Mouse (Mus musculus) kidney, embryonic 14.5 days (tissue): Measurements from ENCODE around the gene Zfp628. TPM values are rescaled to one million over a fixed set of nuclear protein-coding genes. Genes with fewer than 3 reads are reported as not detected.

Source experiments
- ATAC-seq: fragments of 200-750 bp; cut with Nextera tagmentation; 2 replicates; pipeline ENCODE4 v1.8.0; 2017; ENCODE audit warnings: moderate number of reproducible peaks, mild to moderate bottlenecking, moderate TSS enrichment, moderate library complexity; ENCODE audit not compliant: low FRiP score, low TSS enrichment
- H3K27ac ChIP-seq: fragments of 300-500 bp; sonication (generic); 2 replicates; pipeline ENCODE4 v1.5.1; 2014; ENCODE audit warnings: low read depth, mild to moderate bottlenecking, low read length, moderate library complexity, mixed read lengths
- H3K27me3 ChIP-seq: fragments of 300-500 bp; sonication (generic); 2 replicates; pipeline ENCODE4 v1.6.1; 2014; ENCODE audit warnings: mild to moderate bottlenecking, low read length; ENCODE audit not compliant: control insufficient read depth, insufficient read depth
- H3K36me3 ChIP-seq: fragments of 300-500 bp; sonication (generic); 2 replicates; pipeline ENCODE4 v1.6.1; 2014; ENCODE audit warnings: low read length, mixed read lengths; ENCODE audit not compliant: control insufficient read depth, insufficient read depth
- H3K4me1 ChIP-seq: fragments of 300-500 bp; sonication (generic); 2 replicates; pipeline ENCODE4 v1.6.1; 2014; ENCODE audit warnings: low read length, mixed read lengths; ENCODE audit not compliant: control insufficient read depth, insufficient read depth
- H3K4me2 ChIP-seq: fragments of 300-500 bp; sonication (generic); replicated peaks from 2 replicates; pipeline ENCODE4 v1.6.1; 2014; ENCODE audit warnings: low read depth, mild to moderate bottlenecking, low read length
- H3K4me3 ChIP-seq: fragments of 300-500 bp; sonication (generic); 2 replicates; pipeline ENCODE4 v1.5.1; 2014; ENCODE audit warnings: mild to moderate bottlenecking, low read length
- H3K9ac ChIP-seq: fragments of 300-500 bp; sonication (generic); 2 replicates; pipeline ENCODE4 v1.6.1; 2014; ENCODE audit warnings: low read depth, mild to moderate bottlenecking, low read length, moderate library complexity
- H3K9me3 ChIP-seq: fragments of 300-500 bp; sonication (generic); 2 replicates; pipeline ENCODE4 v1.6.1; 2016; ENCODE audit warnings: low read length; ENCODE audit not compliant: control insufficient read depth
- WGBS: fragments of 180-500 bp; shearing (Covaris S2); extraction: QIAGEN DNeasy Blood & Tissue Kit; methylation state at CpG from one replicate; pipeline ENCODE4 v1.1.7; 2014; 5-methylcytosine and 5-hydroxymethylcytosine counted together
- polyA plus RNA-seq: library from polyadenylated mRNA; unstranded; fragments of >200 nt; fragmentation: Nextera tagmentation; extraction: Ambion mirVana; gene quantifications from 2 replicates; pipeline ENCODE4 v1.2.1, GENCODE M21; 2014

The Zfp628 gene
- polyA plus RNA-seq, 1 experiment from 2014 or later: 4.5 TPM

DNA sequence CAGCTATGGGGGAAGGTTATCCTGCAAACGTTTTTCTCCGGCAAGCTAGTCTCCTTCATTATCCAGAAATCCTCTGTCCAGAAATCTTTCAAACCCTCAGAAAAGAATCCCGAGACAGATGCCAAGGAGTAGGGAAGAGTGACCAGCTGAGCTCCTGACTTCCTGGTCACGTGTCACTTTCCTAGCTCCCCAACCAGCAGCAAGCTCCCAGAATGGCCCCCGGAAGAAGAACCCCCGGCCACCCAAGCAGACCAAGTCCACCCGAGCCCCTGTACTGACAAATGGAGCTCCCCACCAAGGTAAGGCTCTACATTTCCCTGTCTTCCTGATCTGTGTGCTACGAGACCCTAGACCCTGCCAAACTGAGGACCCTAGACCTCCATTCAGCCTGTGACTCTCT is 12.7 kb downstream of the Zfp628 start:
- 55% methylated on average over 8 of the region's 8 CpGs for WGBS
- no peak overlapping the region for H3K4me3 ChIP-seq
- no peak for ATAC-seq
- H3K4me1 ChIP-seq: peaks cover 45% of the 10 kb centered on the region
- no peaks in the 10 kb centered on the region for H3K9me3 ChIP-seq
- no peak overlapping the region for H3K9ac ChIP-seq
- no peaks in the 10 kb centered on the region for H3K27me3 ChIP-seq
- no peak overlapping the region for H3K4me2 ChIP-seq
- H3K27ac ChIP-seq: no peak overlapping the region
- no peaks in the 10 kb centered on the region for H3K36me3 ChIP-seq

DNA sequence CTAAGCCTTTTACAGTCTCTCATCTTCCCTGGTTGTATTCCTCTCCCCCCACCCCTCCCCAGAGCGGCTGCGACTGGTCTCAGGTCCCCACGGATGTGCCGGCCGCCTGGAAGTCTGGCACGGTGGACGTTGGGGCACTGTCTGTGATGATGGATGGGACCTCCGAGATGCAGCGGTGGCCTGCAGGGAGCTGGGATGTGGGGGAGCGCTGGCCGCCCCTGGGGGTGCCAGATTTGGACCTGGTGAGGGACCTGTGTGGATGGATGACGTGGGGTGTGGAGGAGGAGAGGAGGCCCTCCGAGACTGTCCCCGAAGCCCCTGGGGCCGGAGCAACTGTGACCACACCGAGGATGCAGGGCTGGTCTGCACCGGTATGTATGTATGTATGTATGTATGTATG is 13.3 kb downstream of the Zfp628 start:
- H3K27ac ChIP-seq: no peak overlapping the region
- 48% methylated on average over 17 of the region's 17 CpGs for WGBS
- no peak overlapping the region; the same call in 1 of the 2 replicates for H3K4me2 ChIP-seq
- peaks cover 39% of the 10 kb centered on the region for H3K4me1 ChIP-seq
- peak overlapping the region; percentile 44; the same call in 1 of the 2 replicates for H3K9ac ChIP-seq
- H3K4me3 ChIP-seq: no peak overlapping the region
- no peak for ATAC-seq
- no peaks in the 10 kb centered on the region for H3K27me3 ChIP-seq
- H3K9me3 ChIP-seq: no peaks in the 10 kb centered on the region
- no peaks in the 10 kb centered on the region for H3K36me3 ChIP-seq

DNA sequence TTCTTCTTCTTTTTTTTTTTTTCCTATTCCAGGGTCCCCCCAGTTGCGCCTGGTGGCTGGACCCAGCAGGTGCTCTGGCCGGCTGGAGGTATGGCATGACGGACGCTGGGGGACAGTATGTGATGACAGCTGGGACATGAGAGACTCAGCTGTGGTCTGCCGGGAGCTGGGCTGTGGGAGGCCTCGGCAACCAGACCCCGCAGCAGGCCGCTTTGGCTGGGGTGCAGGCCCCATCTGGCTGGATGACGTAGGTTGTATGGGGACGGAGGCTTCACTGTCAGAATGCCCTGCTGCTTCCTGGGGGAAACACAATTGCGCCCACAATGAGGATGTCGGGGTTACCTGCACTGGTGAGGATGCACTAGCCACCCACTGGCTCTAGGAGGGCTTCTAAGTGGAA is 18.1 kb downstream of the Zfp628 start:
- Histone ChIP-seq H3K4me3 (no peak overlapping the region), H3K4me2 (no peak overlapping the region), H3K36me3 (no peaks in the 10 kb centered on the region), H3K9me3 (no peaks in the 10 kb centered on the region), H3K9ac (no peak overlapping the region), H3K27ac (no peak overlapping the region), H3K27me3 (no peaks in the 10 kb centered on the region), H3K4me1 (0 out of 2 replicates have a peak, but pooled peaks cover 3% of the 10 kb centered on the region)
- no peak for ATAC-seq
- WGBS: 84% methylated on average over 12 of the region's 12 CpGs

DNA sequence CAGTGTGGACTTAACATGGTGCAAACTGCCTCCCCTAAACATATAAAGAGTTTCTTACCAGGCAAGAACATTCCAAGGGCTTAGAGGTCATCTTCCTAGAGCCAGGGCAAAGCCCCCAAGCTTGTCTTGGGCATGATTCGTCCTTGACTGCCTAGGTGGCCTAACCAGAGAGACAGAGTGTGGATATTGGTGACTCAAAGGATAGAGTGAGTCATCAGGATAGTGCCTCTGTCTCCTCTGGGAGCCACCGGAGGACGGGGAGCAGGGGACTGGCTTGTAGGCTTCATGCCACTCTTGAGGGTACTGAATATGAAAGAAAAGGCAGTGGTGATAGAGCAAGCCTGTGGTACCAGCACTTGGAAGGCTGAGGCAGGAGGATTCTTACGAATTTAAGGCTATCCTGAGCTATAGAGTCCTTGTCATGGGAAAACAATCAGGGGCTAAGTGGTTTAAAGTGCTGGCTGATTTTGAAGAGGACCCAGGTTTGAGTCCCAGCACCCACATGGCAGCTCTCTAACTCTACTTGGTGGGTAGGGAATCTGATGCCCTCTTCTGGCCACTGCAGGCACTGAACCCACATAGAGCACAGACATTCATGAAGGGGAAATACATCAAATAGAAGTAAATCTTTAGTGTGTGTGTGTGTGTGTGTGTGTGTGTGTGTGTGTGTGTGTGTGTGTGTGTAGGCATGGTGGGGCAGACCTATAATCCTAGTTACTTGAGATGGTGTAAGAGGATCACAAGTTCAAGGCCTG is 19.3 kb downstream of the Zfp628 start:
- Histone ChIP-seq H3K36me3 (no peaks in the 10 kb centered on the region), H3K4me1 (no peaks in the 10 kb centered on the region), H3K27ac (no peak overlapping the region), H3K9ac (no peak overlapping the region), H3K4me2 (no peak overlapping the region), H3K9me3 (no peaks in the 10 kb centered on the region), H3K27me3 (no peaks in the 10 kb centered on the region), H3K4me3 (no peak overlapping the region)
- ATAC-seq: no peak
- WGBS: 80% methylated on average over 4 of the region's 4 CpGs

DNA sequence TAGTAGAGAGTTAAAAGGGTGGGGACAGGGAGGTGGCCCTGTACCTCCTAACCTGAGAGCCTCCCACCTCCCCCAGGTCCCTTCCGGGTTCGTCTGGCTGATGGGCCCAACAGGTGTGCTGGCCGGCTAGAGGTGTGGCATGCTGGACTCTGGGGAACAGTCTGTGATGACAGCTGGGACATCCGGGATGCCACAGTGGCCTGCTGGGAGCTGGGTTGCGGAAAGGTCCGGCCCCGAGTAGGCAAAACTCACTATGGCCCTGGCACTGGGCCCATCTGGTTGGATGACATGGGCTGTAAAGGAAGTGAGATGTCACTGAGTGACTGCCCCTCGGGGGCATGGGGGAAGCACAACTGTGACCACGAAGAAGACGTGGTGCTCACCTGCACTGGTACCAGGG is 21.8 kb downstream of the Zfp628 start:
- H3K4me3 ChIP-seq: no peak overlapping the region
- no peaks in the 10 kb centered on the region for H3K9me3 ChIP-seq
- ATAC-seq: no peak
- H3K27ac ChIP-seq: no peak overlapping the region
- no peak overlapping the region for H3K9ac ChIP-seq
- H3K27me3 ChIP-seq: no peaks in the 10 kb centered on the region
- no peaks in the 10 kb centered on the region for H3K4me1 ChIP-seq
- no peak overlapping the region for H3K4me2 ChIP-seq
- H3K36me3 ChIP-seq: no peaks in the 10 kb centered on the region
- 79% methylated on average over 10 of the region's 10 CpGs for WGBS

DNA sequence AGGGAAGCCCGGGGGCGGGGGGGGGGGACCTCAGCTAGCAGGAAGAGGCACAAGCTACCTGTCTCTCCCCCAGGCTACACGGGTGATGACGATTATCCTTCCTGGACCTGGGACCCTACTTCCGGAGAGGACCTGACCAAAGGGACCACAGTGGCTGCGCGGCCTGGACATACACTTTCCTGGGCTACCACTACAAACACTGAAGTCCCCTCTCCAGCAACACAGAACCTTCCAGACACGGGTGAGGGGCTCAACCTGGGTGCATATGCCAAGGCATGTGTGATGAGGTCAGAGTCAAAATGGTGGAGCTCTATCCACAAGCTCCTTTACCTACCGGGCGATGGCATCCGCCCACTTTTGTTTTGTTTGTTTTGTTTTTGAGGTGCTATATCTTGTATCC is 22.4 kb downstream of the Zfp628 start:
- ATAC-seq: no peak
- H3K27ac ChIP-seq: no peak overlapping the region
- H3K4me3 ChIP-seq: no peak overlapping the region
- no peaks in the 10 kb centered on the region for H3K36me3 ChIP-seq
- 65% methylated on average over 10 of the region's 11 CpGs for WGBS
- H3K27me3 ChIP-seq: no peaks in the 10 kb centered on the region
- no peaks in the 10 kb centered on the region for H3K9me3 ChIP-seq
- H3K4me1 ChIP-seq: no peaks in the 10 kb centered on the region
- no peak overlapping the region for H3K9ac ChIP-seq
- no peak overlapping the region for H3K4me2 ChIP-seq

DNA sequence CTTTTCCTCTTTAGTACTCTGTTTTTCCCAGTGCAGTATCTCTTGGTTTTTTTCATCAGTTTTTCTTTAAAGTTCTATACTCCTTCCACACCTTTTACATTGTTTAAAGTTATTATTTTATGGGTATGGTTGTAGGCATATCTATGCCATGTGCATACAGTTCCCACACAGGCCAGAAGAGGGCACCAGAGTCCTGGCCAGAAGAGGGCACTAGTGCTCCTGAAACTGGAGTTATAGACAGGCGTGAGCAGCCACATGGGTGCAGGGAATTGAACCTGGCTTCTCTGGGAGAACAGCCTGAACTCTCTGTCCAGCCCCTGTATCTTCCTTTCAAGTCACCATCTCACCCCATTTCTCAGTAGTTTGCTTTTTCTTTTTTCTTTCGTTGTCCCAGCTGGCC is 23.4 kb downstream of the Zfp628 start:
- Histone ChIP-seq H3K9me3 (no peaks in the 10 kb centered on the region), H3K36me3 (no peaks in the 10 kb centered on the region), H3K4me3 (no peak overlapping the region), H3K27ac (no peak overlapping the region), H3K4me2 (no peak overlapping the region), H3K27me3 (no peaks in the 10 kb centered on the region), H3K4me1 (no peaks in the 10 kb centered on the region), H3K9ac (no peak overlapping the region)
- no peak for ATAC-seq
- 49% methylated on average over 2 of the region's 2 CpGs for whole genome bisulfite sequencing

DNA sequence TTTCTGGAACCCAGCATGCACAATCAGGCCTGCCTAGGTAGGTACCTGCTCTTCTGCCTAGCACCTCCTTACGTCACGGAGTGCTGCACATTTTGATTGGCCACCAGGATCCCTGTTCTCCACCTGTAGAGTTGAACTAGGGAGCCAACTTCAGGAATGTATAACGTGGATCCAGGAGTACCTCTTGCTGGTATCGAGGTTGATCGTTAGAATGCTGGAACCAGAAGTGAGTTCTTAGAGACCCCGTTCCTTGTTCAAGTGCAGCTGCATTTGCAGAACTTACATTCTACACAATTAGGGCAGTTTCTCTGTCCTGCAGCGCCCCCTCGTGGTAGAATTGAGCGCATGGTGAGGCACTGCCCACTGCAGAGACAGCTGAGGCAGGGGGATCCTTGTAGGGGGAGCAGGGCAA is 25.1 kb downstream of the Zfp628 start:
- WGBS: 16% methylated on average over 9 of the region's 9 CpGs
- ATAC-seq: no peak; the same call in 1 of the 2 replicates
- no peak overlapping the region for H3K4me3 ChIP-seq
- no peak overlapping the region for H3K4me2 ChIP-seq
- no peaks in the 10 kb centered on the region for H3K36me3 ChIP-seq
- no peaks in the 10 kb centered on the region for H3K9me3 ChIP-seq
- H3K9ac ChIP-seq: no peak overlapping the region
- H3K27me3 ChIP-seq: no peaks in the 10 kb centered on the region
- no peaks in the 10 kb centered on the region for H3K4me1 ChIP-seq
- H3K27ac ChIP-seq: no peak overlapping the region

DNA sequence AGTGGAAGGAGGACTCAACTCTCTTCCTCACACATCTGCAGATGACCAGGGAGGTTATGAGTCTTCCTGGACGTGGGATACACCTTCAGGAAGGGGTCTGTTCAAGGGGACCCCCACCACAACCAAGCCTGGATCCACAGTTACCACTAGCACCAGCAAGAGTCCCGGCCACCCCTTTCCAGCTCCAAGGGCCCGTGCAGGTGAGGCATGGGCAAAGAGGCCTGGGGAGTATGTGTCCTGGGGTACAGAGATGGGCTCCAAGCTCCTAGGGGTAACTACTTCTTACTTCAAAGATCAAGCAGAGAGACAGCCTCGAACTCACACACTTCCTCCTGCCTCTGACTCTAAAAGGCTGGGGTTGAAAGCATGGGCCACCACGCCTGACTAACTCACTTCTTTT is 27.7 kb downstream of the Zfp628 start:
- Histone ChIP-seq H3K36me3 (no peaks in the 10 kb centered on the region), H3K4me1 (no peaks in the 10 kb centered on the region), H3K27ac (no peak overlapping the region), H3K4me2 (no peak overlapping the region), H3K9ac (no peak overlapping the region), H3K9me3 (no peaks in the 10 kb centered on the region), H3K27me3 (no peaks in the 10 kb centered on the region), H3K4me3 (no peak overlapping the region)
- WGBS: 55% methylated on average over 5 of the region's 5 CpGs
- no peak for ATAC-seq
